Mouse (Mus musculus): ENCODE measurements around the gene Grsf1. TPM values are rescaled to one million over a fixed set of nuclear protein-coding genes. Genes with fewer than 3 reads are reported as not detected.
A peak's percentile ranks its signal among the peaks of the same experiment; 100 is the strongest.

Gene Grsf1
- 10 to 100 TPM; 63.4 to 66.7 TPM for total RNA-seq (2021)

DNA sequence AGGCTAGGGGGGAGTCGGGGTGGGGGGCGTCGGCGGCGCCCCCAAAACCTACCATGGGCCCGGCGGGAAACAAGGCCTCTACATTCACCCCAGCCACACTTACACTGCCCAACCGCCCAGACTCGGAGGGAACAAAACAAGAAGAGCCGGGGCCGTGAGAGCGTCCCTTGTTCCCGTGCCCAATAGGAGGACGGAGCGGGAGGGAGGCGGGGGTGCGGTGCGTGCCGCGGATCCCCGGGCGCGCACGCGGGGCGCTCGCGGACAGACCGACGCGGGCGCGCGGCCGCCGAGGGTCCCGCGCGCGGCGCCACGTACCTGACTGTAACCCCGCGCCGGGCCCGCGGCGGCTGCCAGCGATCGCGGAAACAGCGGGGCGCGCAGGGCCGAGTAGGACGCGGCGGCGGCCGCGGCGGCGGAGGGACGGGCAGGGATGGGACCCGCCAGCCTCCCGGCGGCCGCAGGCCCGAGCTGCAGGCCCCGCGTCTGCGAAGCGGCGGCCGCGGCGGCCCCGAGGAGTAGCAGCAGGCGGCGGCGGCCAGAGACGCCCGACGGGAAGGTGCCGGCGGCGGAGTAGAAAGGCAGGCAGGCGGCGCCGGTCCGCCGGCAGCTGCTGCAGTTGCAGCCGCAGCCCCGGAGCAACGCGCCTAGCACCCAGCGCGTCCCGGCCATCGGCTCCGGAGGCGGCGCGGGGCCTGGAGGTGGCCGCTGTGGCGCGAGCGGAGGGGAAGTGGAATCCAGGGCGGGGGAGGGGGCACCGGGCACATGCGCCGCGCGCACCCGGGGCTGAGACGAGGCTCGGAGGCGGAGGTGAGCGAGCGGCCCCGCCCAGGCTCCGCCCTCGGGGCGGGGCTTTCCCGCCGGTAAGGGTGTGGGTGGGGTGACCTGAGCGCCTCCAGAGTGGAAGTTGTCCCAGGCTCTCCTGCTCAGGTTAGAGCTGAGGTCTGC is at the start of gene Grsf1:
Grsf1 (minus strand) TSS at position 729 of the 945 bp plus-strand sequence.
- DNase-seq, result peak; percentile 93
- intact Hi-C loops (cut with DNase I), result no loop called here

DNA sequence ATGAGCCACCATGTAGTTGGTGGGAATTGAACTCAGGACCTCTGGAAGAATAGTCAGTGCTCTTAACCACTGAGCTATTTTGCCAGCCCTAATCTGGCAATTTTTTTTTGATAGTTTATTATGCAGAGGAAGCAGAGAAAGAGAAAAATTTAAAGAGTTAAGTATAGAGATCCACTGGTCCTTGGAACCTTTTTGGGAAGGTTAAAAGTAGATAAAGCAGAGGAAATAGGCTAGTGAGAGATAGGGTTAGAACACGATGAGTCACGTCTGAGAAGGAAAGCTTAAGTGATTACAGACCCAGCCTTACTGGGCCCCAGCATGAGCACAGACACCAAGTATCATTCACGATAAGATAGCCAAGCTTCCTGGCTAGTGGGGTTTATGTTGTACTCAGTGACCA is 48.1 kb upstream of the Grsf1 start:
- intact Hi-C loops (cut with DNase I), result loop anchor here (5.0 kb wide), 1 partner anchor 37 kb away; no protein-coding TSS in a partner anchor
- no peak for DNase-seq

DNA sequence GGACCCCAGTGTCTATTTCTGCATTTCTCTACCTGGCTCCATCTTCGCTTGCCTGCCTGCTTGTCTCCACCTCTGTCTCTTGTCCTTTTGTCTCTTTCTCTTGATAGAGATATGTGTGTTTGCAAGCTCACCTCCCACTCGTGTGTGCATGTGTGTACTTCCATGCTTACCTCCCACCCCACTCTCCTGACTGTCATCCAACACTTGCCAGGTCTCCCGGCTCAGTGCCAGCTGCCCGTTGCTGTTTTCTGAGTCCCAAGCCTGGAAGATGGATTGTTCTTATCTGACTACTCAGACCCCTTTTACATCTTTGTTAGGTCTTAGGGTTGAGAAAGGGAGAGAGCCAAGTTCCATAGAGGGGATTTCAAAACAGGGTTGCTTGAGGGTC is 46.2 kb upstream of the Grsf1 start:
- intact Hi-C loops (cut with DNase I), result loop anchor here (5.0 kb wide), 1 partner anchor 35 kb away; no protein-coding TSS in a partner anchor
- peak; percentile 74 for DNase-seq

DNA sequence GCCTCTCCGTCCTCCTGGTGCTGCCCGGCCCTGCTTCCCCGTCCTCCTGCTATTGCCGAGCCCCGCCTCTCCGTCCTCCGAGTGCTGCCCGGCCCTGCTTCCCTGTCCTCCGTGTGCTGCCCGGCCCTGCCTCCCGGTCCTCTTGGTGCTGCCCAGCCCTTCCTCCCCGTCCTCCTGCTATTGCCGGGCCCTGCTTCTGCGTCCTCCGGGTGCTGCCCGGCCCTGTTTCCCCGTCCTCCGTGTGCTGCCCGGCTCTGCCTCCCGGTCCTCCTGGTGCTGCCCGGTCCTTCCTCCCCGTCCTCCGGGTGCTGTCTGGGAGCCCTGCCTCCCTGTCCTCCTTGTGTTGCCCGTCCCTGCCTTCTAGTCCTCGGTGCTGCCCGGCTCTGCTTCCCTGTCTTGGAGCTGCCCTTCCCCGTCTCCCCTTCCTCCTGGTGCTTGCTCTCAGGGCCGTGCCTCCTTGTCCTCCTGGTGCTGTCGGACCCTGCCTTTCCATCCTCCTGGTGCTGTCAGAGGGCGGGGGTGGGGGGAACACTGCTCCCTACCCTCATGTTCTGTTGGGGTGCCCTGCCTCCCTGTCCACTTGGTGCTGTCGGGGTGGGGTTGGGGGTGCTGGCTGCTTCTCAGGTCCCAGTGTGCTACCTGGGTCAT is 45.7 kb upstream of the Grsf1 start:
- DNase-seq, result peak; percentile 26
- intact Hi-C loops (cut with DNase I), result loop anchor here (5.0 kb wide), 1 partner anchor 34 kb away; no protein-coding TSS in a partner anchor

DNA sequence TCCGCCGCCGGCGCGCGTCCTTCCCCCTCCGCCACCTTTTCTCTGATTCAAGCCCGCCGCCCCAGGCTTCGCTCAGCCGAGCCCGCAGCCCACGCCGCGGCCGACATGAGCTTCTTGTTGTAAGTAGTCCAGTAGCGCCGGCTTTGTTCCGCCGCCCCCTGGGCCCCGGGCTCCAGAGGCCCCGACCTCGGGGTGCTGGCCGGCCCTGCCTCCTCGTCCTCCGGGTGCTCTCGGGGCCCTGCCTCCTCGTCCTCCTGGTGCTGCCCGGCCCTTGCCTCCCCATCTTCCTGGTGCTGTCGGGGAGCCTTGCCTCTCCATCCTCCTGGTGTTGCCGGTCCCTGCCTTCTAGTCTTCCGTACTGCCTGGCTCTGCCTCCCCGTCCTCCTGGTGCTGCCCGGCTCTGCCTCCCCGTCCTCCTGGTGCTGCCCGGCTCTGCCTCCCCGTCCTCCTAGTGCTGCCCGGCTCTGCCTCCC is 45.1 kb upstream of the Grsf1 start:
- intact Hi-C loops (cut with DNase I), result loop anchor here (5.0 kb wide), 1 partner anchor 34 kb away; no protein-coding TSS in a partner anchor
- no peak for DNase-seq

DNA sequence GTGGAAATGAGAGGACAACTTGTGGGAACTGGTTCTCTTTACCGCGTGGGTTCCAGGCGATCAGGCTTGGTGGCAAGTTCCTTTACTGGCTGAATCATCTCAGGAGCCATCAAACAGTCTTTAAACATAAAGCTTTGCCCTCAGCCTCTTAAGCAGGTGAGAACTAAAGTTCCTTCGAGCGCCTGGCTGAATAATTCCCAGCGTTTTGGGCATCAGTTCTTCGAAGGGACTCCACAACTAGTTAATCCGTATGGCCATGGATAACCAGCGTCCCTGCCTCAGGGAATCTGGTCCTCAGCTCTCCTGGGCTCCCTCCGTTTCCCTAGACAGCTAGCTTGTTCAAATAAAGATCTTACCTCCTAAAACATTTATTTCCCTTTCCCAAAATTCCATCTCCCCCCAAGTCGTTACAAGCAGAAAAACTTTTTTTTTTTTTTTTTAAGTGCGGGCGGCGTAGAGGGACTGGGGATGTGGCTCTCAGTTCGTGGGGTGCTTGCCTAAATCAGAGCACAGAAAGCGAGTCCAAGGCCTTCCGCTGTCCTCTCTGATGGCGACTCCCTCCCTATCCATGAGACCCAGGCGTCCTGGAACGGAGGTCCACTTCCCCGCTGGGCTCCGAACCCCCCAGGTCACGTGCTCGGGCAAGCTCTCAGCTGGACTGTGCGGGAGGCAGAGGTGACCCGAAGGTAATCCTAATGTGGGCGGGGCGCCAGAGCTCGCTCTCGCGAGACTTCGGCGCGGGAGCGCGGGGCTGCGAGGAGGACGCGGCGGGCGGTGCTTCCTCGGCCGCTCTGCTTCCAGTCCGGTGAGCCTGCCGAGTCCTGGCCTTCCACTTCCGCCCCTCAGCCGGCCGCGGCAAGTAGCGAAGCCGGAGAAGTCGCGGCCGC is 44.4 kb upstream of the Grsf1 start, which contains the start of gene Mob1b:
Mob1b (plus strand) TSS at position 740 of the 887 bp plus-strand sequence.
- peak; percentile 98 for DNase-seq
- intact Hi-C loops (cut with DNase I), result loop anchor here (5.0 kb wide), 1 partner anchor 33 kb away; no protein-coding TSS in a partner anchor

DNA sequence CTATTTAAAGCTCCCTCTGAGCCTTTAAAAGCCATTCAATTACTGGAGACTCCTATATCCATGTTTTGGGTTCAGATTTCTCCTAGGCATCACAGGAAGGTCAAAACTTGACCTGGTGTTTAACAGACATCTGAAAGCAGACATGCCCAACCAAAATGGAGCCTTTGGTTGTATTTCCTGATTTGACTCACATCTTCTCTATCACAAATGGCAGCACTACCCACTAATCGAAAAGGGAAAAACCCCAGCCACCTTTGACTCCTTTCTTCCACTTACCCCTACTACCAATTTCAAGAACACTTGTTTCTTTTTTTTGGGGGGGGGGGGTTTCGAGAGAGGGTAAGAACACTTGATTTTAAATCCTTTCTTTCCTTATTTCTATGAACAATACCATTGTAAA is 41.0 kb upstream of the Grsf1 start:
- no peak for DNase-seq
- intact Hi-C loops (cut with DNase I), result no loop called here

DNA sequence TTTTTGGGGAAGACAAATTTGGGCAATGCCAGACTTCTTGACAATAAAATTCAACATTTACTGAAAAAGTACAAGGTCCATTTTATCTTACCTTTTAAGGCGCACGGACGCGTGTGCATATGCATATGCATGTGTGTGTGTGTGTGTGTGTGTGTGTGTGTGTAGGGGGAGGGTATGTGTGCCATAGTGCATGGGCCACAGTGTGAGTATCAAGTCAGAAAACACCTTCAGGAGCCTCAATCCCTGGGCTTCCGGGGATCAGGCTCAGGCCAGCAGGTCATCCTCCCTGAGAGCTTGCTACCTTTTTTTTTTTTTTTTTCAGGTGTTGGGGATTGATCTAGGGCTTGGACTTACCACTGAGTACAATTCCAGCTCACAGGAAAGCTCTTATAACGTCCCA is 36.4 kb upstream of the Grsf1 start:
- DNase-seq, result no peak
- intact Hi-C loops (cut with DNase I), result no loop called here

DNA sequence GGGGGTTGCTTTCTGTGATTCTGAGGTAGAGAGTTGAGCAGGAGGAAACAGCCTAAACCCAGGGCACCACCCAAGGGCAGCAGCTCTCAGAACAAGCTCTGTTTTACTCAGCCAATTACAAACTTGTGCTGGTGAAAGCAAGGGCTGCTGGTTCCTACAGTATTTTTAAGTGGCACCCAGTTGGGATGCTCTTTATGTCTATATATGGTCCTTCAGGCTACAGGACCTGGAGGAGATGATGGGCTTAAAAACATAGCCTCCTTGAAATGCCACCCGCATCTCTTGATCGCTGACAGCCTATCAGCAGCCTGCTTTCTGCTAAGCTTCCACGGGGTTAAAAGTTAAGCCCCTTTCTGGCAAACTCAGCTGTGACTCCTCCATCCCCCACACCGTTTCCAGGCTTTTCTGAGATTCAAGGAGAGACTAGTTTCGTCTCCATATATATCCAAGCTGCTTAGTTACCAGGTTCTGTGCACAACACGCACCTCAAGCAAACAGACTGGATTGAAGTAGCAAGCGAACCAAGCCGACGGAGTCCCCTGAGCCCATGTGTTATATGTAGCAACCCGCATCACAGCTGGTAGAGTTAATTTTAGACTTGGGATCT is 35.8 kb upstream of the Grsf1 start:
- intact Hi-C loops (cut with DNase I), result no loop called here
- DNase-seq, result no peak

DNA sequence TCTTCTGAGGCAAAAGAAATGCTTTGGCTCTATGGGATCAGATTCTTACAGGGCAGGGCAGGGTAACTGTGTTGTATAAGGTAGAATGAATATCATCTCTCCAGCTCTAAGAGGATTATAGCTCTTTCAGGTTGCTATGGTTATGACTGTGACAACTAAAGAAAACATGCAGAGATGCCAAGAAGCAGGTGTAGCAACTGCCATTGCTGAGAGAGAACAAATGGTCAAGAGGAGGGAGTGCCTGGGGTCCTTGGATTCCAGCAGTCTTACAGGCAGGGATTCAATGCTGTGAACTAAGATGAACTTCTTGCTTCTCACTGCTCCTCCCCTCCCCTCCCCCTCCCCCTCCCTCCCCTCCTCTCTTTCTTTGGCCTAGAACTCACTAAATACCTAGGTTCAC is 35.2 kb upstream of the Grsf1 start:
- no peak for DNase-seq
- intact Hi-C loops (cut with DNase I), result no loop called here

DNA sequence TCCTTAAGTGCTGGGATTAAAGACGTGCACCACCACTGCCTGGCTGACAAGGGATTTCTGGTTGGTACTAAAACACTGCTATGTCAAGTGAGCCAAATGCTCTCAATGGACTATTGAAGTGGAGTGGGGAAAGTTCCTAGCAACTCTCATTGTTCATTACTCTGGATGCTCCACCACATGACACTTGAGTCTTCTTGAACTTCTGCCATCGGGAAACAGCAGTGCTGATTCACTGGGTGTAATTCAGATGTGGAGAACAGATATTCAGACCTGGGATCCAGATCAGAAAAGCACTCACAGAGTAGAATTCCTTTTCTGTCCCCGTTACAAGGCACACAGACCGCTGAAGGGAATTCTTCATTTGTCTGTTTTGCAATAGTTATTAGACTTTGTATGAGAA is 27.6 kb upstream of the Grsf1 start:
- intact Hi-C loops (cut with DNase I), result no loop called here
- DNase-seq, result no peak

DNA sequence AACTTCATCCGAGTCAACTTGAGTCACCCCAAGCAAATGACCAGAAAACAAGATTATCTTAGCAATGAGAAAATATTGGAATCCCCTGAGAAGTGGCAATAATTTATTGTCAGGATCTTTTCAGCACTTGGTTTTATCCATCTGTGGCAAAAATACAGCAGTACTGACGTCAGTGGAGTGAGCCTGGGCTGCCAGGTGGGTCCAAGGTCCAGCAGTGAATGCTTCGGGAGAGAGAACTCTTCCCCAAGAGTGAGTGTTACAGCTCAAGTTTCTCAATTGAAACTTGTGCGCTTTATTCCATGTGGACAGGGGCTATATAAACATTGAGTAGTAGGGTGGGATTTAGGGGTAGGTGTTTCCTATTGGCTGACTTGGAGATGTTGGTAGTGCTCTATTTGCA is 26.1 kb upstream of the Grsf1 start:
- intact Hi-C loops (cut with DNase I), result no loop called here
- DNase-seq, result no peak

DNA sequence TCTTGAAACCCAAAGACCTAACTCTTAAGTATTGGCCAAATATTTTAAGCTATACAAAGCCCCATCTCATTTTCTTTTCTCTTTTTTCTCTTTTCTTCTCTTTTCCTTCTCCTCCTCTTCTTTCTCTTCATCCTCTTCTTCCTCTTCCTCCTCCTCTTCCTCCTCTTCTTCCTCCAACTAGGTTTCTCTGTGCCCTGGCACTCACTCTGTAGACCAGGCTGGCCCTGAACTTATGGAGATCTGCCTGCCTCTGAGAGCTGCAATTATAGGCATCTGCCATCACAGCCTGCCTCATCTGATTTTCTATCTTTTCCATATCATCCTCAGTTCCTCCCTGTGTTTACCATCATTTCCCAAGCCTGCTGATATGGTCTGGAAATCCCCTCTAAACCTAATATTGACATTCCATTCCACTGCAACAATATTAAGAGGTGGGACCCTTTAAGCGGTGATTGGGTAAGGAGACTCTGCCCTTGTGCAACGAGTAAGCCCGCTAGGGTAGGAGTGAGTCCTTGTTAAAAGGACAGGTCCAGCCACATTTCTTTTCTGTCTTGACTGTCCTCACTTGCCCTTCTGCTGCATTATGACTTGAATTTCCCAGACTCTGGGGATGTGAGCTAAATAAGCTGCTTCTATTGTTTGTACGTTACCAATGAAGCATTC is 23.4 kb upstream of the Grsf1 start:
- intact Hi-C loops (cut with DNase I), result loop anchor here (10.0 kb wide), 1 partner anchor 685 kb away; no protein-coding TSS in a partner anchor
- DNase-seq, result no peak

DNA sequence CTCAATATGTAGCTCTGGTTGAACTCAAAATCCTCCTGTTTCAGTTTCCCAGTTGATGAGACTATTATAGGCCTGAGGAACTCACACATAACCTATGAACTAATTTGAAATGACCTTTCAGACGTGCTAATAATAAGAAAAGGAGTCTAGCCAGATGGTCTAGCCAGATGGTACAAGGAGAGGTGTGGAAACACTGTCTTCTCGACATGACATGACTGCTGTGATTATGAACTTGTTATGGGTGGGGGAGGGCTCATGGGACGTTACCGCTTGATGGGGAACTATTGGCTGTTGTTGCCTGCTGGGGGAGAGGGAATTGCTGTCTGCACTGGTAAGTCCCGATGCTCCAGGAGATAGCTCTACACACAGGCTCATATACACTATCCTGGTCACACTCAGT is 21.3 kb upstream of the Grsf1 start:
- intact Hi-C loops (cut with DNase I), result loop anchor here (10.0 kb wide), 1 partner anchor 688 kb away; no protein-coding TSS in a partner anchor
- DNase-seq, result no peak

DNA sequence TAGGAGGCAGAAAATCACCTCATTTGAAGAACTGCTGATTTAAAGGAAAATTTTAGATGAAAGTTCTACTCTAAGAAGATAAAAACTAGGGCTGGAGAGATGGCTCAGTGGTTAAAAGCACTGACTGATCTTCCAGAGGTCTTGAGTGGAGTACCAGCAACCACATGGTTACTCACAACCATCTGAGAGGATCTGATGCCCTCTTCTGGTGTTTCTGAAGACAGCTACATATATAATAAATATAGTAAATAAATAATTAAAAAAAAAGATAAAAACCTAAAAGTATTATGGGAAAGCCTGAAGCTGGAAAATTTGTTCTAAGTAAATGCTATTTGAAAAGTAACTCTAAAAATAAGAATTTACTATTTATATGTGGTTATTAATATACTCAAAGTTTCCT is 17.1 kb upstream of the Grsf1 start:
- intact Hi-C loops (cut with DNase I), result loop anchor here (10.0 kb wide), 1 partner anchor 692 kb away; no protein-coding TSS in a partner anchor
- DNase-seq, result no peak

DNA sequence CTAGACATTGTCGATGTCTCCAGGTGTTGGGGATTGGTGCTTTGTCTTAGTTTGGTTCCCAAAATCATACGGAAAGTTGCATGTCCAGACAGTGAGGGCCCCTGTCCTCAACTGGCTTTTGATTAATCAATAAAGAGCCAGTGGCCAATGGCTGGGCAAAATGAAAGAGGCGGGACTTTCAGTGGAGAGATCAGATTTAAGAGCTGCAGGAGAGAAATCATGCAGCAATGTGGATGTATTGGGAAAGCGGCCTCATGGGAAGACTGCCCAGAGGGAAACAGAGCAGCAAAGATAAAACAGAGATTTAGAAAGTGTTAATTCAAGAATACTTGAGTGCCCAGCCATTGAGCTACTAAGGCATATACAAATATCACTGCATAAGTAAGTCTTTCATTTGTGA is 16.6 kb upstream of the Grsf1 start:
- intact Hi-C loops (cut with DNase I), result loop anchor here (10.0 kb wide), 1 partner anchor 692 kb away; no protein-coding TSS in a partner anchor
- no peak for DNase-seq

DNA sequence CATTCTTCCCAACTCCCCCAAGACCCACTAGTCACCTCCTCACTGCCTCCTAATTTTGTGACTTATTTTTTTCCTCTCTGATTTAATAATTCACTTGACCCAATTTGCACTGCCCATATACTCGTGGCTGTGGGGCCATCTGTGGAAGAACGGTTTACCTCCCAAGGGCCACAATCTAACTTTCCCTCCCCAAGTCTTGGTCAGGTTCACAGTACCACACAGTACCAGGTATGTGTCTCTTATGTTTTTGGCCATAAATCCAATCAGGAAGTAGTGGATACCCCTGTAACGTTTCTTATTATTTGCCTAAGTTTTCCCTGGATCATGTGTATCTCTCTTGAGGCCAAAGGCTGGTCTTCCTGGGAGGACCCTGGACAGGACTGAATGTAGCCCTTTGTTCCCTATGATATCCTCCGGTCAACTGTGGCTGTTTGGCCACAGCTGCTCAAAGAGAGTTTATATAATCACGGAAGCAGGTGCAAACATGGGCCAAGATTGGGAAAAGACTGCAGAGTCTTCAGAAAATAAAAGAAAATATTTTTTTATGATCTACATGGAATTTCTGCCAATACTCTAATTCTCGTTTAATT is 15.6 kb upstream of the Grsf1 start:
- intact Hi-C loops (cut with DNase I), result loop anchor here (10.0 kb wide), 1 partner anchor 693 kb away; no protein-coding TSS in a partner anchor
- no peak for DNase-seq

DNA sequence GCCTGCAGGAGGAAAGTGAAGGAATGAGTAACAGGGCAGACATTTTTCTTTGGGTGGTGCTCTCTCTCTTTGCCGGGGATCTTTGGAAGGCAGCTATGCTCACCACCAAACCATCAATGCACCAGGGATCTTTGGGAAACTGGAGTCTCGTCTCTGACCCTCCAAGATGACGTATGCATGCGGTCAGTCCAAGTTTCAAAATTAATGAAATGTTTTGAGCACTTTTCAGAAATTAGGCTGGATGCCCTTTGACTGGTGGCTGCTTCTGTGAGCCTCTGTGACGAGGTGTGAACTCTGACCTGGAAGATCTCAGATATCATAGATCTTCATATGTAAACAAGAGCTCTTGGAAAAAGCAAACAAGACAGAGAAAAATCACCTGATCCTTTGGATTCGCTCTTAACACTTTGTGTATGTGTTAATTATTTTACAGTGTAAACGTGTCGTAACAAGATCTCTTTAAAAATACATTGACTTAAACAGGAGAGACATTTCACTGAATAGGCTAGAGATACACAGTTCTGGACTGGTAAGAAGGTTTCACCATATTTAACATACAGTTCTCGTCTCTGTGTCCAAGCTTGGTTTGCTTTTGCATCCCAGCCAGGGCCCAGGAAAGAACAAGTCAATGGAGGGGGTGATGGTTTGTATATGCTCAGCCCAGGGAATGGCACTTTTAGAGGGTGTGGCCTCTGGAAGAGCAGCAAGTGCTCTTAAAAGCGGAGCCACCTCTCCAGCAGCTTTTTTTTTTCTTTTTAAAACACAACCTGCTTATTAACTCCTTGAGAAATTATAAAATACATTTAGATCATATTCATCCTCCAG is 14.9 kb upstream of the Grsf1 start:
- no peak for DNase-seq
- intact Hi-C loops (cut with DNase I), result loop anchor here (10.0 kb wide), 1 partner anchor 694 kb away; no protein-coding TSS in a partner anchor

All from left cerebral cortex, postnatal 4 days (tissue).